Mouse (Mus musculus): ENCODE measurements around the gene Pltp. TPM values are rescaled to one million over a fixed set of nuclear protein-coding genes. Genes with fewer than 3 reads are reported as not detected.
"Not testable (repeated sequence)": the region's sequence is repeated elsewhere in the genome, so short reads cannot be mapped to it uniquely, and the experiment has no call there.

Gene Pltp
- total and polyA plus RNA-seq, 2 experiments from 2014 or later = 43.4 to 80.7 TPM

DNA sequence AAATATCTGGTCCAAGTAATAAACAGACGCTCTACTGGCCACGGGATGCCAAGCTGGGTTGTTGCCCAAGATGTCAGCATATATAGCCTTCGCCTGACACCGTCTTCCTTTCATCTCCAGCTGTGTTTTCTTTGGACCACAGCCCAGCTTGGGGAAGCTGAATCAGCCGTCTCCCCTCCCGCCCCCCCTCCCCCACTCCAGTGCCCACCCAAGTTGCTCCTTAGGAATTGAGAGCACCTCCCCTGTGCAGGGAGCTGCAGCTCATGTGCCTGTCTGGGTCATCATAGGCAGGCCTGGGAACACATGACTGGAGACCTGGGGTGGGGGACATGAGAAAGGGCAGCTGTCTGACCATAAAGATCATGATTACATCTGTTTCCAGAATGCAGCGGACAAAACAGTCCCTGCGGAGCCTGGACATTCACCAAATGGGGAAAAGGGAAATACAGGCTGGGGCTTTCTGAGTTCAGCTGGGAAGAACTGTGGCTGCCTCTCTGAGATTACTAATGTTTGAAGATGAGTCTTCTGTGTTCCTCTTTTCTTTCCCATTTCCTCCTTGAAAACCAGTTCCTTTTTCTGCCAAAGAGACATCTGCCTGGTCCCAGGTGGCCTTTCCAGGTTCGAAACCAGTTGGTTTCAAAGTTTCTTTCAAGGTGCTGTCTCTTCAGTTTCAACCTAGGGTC, 4.8 kb upstream of the Pltp start:
- Histone ChIP-seq H3K27ac (ENCODE audit: low read depth, low read length) (0 out of 2 replicates have a peak overlapping the region, but pooled peaks have one; percentile 21), H3K4me1 (ENCODE audit: insufficient read depth) (0 out of 2 replicates have a peak, but pooled peaks cover 5% of the 10 kb centered on the region), H3K9me3 (ENCODE audit: low read length) (no peaks in the 10 kb centered on the region), H3K4me3 (ENCODE audit: low read depth, low read length) (no peak overlapping the region), H3K36me3 (ENCODE audit: insufficient read depth) (no peaks in the 10 kb centered on the region), H3K4me2 (ENCODE audit: low read depth) (no peak overlapping the region), H3K27me3 (ENCODE audit: insufficient read depth, low read length) (peaks cover 15% of the 10 kb centered on the region), H3K9ac (no peak overlapping the region)
- no peak for TF ChIP-seq CTCF (IDR thresholded peaks at IDR 0.05; ENCODE audit: low read depth)
- 34% methylated on average over 9 of the region's 9 CpGs for WGBS
- peak; percentile 32; the same call in 1 of the 2 replicates for ATAC-seq
- DNase-seq = peak; percentile 59

DNA sequence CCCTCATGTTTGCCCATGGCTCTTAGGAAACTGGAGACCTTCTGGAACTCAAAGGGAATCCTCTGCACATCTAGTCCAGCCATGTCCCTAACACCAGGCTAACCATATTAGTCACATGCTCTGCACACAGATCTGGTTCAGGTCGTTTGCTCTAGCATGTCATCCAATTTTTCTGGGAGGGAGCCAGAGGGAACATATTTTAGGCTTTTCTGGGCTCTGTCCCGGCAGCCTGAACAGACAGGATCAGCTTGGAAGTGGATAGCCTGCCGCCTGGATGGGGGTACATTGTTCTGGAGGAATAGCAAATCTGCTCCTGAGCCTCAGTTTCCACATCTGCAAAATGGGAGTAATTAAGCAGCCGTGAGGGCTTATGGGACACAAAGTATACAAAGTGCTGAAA, 3.6 kb upstream of the Pltp start:
- WGBS = 64% methylated on average over 4 of the region's 4 CpGs
- ATAC-seq = no peak

DNA sequence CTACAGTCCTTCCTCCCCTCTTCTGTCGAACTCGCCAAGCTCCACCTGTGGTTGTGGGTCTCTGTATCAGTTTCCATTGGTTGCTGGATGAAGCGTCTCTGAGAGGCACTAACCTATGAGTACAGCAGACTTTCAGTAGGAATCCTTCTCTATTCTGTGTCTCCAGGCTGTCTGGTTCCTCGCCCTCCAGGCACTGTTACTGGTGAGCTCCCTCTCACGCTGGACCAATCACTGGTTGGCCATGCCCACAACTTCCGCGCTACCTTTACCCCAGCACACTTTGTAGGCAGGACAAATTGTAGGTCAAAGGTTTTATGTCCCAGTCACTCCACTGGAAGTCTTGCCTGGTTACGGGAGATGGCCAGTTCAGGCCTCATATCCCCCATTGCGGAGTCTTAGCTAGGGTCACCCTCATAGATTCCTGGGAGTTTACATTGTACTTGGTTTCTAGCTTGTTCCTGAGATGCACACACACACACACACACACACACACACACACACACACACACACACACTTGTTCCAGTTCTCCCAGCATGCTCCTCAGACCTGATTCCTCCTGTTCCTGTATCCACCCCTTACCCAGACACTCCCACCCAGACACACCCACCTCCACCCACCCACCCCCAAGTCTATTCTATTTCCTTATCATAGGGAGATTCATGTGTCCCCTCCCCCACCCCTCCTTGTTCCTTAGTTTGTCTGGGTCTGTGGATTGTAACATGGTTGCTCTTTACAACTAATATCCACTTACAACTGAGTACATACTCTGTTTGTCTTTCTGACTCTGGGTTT, 2.3 kb upstream of the Pltp start:
- no peaks in the 10 kb centered on the region for H3K36me3 ChIP-seq (ENCODE audit: insufficient read depth)

More for the DNA sequence above, 3.6 kb upstream of the Pltp start:
- Histone ChIP-seq H3K9me3 (ENCODE audit: low read length) (no peaks in the 10 kb centered on the region), H3K4me3 (ENCODE audit: low read depth, low read length) (no peak overlapping the region), H3K36me3 (ENCODE audit: insufficient read depth) (no peaks in the 10 kb centered on the region), H3K4me2 (ENCODE audit: low read depth) (no peak overlapping the region), H3K27ac (ENCODE audit: low read depth, low read length) (no peak overlapping the region), H3K4me1 (ENCODE audit: insufficient read depth) (0 out of 2 replicates have a peak, but pooled peaks cover 14% of the 10 kb centered on the region), H3K9ac (no peak overlapping the region), H3K27me3 (ENCODE audit: insufficient read depth, low read length) (peaks cover 21% of the 10 kb centered on the region)
- no peak for DNase-seq
- TF ChIP-seq CTCF (IDR thresholded peaks at IDR 0.05; ENCODE audit: low read depth) = no peak

DNA sequence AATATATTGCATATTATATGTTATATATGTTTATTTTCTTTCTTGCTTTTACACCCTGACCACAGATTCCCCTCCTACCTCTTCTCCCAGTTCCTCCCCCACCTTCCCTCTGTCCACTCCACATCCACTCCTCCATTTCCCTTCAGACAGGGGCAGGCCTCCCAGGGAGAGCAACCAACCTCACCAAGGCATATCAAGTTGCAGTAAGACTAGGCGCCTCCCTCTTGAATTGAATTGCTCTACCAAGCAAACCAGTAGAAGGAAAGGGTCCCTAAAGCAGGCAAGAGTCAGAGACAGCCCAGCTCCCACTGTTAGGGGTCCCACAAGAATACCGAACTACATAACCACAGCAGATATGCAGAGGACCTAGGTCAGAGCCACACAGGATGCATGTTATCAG, 1.6 kb upstream of the Pltp start:
- TF ChIP-seq CTCF (IDR thresholded peaks at IDR 0.05; ENCODE audit: low read depth) = no peak
- Histone ChIP-seq H3K27ac (ENCODE audit: low read depth, low read length) (no peak overlapping the region), H3K9me3 (ENCODE audit: low read length) (no peaks in the 10 kb centered on the region), H3K4me3 (ENCODE audit: low read depth, low read length) (no peak overlapping the region), H3K9ac (no peak overlapping the region), H3K4me2 (ENCODE audit: low read depth) (no peak overlapping the region), H3K27me3 (ENCODE audit: insufficient read depth, low read length) (peaks cover 21% of the 10 kb centered on the region), H3K4me1 (ENCODE audit: insufficient read depth) (0 out of 2 replicates have a peak, but pooled peaks cover 14% of the 10 kb centered on the region), H3K36me3 (ENCODE audit: insufficient read depth) (no peaks in the 10 kb centered on the region)
- ATAC-seq (no peak), DNase-seq (no peak)
- 45% methylated on average over 2 of the region's 2 CpGs for WGBS

More for the DNA sequence above, 2.3 kb upstream of the Pltp start:
- Histone ChIP-seq H3K27me3 (ENCODE audit: insufficient read depth, low read length) (peaks cover 21% of the 10 kb centered on the region), H3K27ac (ENCODE audit: low read depth, low read length) (no peak overlapping the region), H3K4me3 (ENCODE audit: low read depth, low read length) (no peak overlapping the region), H3K9me3 (ENCODE audit: low read length) (no peaks in the 10 kb centered on the region), H3K4me2 (ENCODE audit: low read depth) (no peak overlapping the region), H3K4me1 (ENCODE audit: insufficient read depth) (0 out of 2 replicates have a peak, but pooled peaks cover 14% of the 10 kb centered on the region), H3K9ac (no peak overlapping the region)
- no peak for TF ChIP-seq CTCF (IDR thresholded peaks at IDR 0.05; ENCODE audit: low read depth)
- ATAC-seq (no peak), DNase-seq (no peak)
- 63% methylated on average over 9 of the region's 9 CpGs for WGBS

DNA sequence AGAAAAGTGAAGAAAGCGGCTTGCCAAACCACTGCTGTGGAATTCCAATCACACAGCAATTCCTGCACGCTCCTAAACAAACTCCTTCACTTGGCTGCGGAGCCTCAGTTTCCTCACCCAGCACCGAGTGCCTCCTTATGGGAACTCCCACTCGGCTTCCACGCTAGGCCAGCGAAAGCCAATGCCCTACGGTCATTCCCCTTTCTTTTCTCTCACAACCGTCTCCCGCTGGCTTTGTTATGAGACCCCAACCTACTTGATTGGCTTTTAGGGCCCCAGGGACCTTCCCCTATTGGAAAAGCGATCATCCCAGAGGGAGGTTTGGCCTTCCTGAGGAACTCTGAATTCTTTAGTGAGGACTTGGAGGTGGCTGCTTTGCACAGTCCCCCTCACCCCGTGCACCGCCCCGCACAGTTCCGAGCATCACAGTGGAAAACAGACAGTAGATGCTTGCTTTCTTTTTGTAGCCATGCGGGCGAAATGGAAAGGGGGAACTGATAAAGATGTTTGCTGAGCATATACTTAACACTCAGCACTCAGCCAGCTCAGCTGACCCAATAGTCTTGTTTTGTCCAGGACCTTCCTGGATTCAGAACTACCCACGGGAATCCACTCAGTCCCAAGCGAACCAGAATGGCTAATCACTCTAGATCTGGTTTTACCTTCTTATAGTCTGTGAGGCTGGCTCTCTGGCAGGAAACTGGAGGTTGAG, 487 bp upstream of the Pltp start:
- Histone ChIP-seq H3K27me3 (ENCODE audit: insufficient read depth, low read length) (peaks cover 21% of the 10 kb centered on the region), H3K9me3 (ENCODE audit: low read length) (no peaks in the 10 kb centered on the region), H3K27ac (ENCODE audit: low read depth, low read length) (no peak overlapping the region), H3K9ac (no peak overlapping the region), H3K36me3 (ENCODE audit: insufficient read depth) (no peaks in the 10 kb centered on the region), H3K4me1 (ENCODE audit: insufficient read depth) (0 out of 2 replicates have a peak, but pooled peaks cover 14% of the 10 kb centered on the region), H3K4me2 (ENCODE audit: low read depth) (peak overlapping the region; percentile 81), H3K4me3 (ENCODE audit: low read depth, low read length) (peak overlapping the region; percentile 38)
- DNase-seq (no peak), ATAC-seq (no peak)
- 3% methylated on average over 19 of the region's 19 CpGs for WGBS
- TF ChIP-seq CTCF (IDR thresholded peaks at IDR 0.05; ENCODE audit: low read depth) = no peak

DNA sequence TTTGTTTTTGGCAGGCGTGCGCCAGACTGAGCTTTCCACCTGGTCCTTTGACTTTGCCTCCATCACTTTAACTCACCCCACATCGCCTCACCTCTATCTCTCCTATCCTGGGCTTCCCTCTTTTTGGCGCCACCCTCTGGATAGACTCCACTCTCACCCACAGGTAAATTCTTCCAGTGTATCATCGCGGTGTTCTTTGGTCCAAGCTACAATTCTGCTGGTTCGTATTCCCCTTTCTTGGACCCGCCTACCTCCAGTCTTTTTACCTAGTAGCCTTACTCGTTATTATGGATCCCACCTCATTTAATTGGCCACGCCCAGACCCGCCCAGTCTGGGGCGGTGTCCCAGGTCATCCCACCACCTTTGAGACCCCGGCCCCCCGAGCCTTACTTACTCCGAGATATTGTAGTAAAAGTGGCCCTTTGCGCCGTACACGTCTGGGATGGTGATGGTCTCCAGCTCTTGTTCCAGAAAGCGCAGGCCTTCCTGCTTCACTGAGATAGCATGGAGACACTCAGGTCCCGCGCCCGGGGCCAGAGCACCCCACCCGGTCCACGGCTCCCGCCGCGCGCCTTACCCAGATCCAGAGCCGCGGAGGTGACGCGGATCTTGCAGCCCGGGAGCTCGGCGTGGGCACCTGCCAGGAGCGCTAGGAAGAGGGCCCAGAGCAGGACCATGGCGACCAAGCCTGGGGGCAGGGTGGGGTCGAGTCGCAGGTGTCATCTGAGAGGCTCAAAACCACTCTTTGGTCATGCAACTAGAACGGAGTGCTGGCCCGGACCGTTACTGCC, 1.0 kb downstream of the Pltp start:
- peak overlapping the region; percentile 40; the same call in 1 of the 2 replicates for H3K9ac ChIP-seq
- no peak for DNase-seq
- WGBS = 2% methylated on average over 42 of the region's 42 CpGs

DNA sequence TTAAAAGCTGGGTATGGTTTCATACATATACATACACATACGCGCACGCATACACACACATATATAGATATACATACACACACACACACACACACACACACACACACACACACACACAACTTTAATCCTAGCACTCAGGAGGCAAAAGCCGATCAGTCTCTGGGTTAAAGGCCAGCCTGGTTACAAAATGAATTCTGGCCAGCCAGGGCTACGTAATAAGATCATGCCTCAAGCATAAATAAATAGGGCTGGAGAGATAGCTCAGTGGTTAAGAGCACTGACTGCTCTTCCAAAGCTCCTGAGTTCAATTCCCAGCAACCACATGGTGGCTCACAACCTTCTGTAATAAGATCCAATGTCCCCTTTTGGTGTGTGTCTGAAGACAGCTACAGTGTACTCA, 1.9 kb downstream of the Pltp start:
- H3K4me2 ChIP-seq (ENCODE audit: low read depth) = 0 out of 2 replicates have a peak overlapping the region, but pooled peaks have one; percentile 81

More for the DNA sequence above, 1.0 kb downstream of the Pltp start:
- peak; percentile 24; the same call in 1 of the 2 replicates for ATAC-seq
- peak overlapping the region; percentile 38 for H3K4me3 ChIP-seq (ENCODE audit: low read depth, low read length)
- H3K4me1 ChIP-seq (ENCODE audit: insufficient read depth) = 0 out of 2 replicates have a peak, but pooled peaks cover 14% of the 10 kb centered on the region
- no peaks in the 10 kb centered on the region for H3K36me3 ChIP-seq (ENCODE audit: insufficient read depth)
- H3K4me2 ChIP-seq (ENCODE audit: low read depth) = peak overlapping the region; percentile 81
- no peak for TF ChIP-seq CTCF (IDR thresholded peaks at IDR 0.05; ENCODE audit: low read depth)
- H3K27me3 ChIP-seq (ENCODE audit: insufficient read depth, low read length) = peaks cover 21% of the 10 kb centered on the region
- no peaks in the 10 kb centered on the region for H3K9me3 ChIP-seq (ENCODE audit: low read length)
- H3K27ac ChIP-seq (ENCODE audit: low read depth, low read length) = no peak overlapping the region

More for the DNA sequence above, 1.9 kb downstream of the Pltp start:
- not testable (repeated sequence) for H3K36me3 ChIP-seq (ENCODE audit: insufficient read depth); ATAC-seq; H3K9me3 ChIP-seq (ENCODE audit: low read length); H3K9ac ChIP-seq; DNase-seq; H3K27ac ChIP-seq (ENCODE audit: low read depth, low read length); H3K4me3 ChIP-seq (ENCODE audit: low read depth, low read length)
- Histone ChIP-seq H3K4me1 (ENCODE audit: insufficient read depth) (0 out of 2 replicates have a peak, but pooled peaks cover 14% of the 10 kb centered on the region), H3K27me3 (ENCODE audit: insufficient read depth, low read length) (peaks cover 21% of the 10 kb centered on the region)
- 73% methylated on average over 5 of the region's 5 CpGs for whole genome bisulfite sequencing

Measured in forebrain, postnatal 0 days (tissue).